Mouse (Mus musculus) c-Kit-negative CD71-positive TER-119-positive erythroid progenitor cells, embryonic 14.5 days (primary cell): ENCODE measurements around the gene Erp29.
A peak's percentile ranks its signal among the peaks of the same experiment; 100 is the strongest.

Experiments used
- DNase-seq: peaks from one replicate; pipeline ENCODE4 v3.0.0-alpha.2; 2013; ENCODE audit warnings: low read depth, low spot score

Gene Erp29

GRCm38 (mm10) chr5:121389106-121389505 is 63.2 kb downstream of the Erp29 start:
- no peak for DNase-seq

DNA sequence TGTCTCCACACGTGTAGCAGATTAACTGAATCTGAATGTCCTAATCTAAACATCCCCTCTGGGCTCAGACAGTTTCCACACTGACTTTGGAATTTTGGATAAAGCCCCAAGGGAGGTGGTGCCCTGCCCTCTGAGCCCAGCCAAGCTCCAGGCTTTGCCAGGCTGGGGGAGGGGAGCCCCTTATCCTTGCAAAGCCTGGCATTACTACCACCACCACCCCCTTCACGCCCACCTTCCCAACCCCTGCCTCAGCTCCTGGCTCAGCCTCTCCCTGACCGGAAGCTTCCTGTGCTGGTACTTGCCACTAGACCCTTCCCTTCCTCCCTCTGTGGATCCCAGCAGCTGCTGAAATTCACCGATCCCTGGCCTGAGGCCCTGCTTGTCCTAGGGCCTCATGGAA is 65.2 kb downstream of the Erp29 start:
- DNase-seq: no peak

- no peak for DNase-seq
These were observed 66.0 kb downstream of the Erp29 start for GRCm38 (mm10) chr5:121386120-121386909.

- DNase-seq: peak; percentile 81
These were observed 66.7 kb downstream of the Erp29 start, which contains the start of gene Trafd1 for GRCm38 (mm10) chr5:121385461-121386119. TSS of gene Trafd1 (minus strand) at chr5:121385632.

- DNase-seq: peak; percentile 52
These were observed 67.4 kb downstream of the Erp29 start for GRCm38 (mm10) chr5:121384757-121385460.

DNA sequence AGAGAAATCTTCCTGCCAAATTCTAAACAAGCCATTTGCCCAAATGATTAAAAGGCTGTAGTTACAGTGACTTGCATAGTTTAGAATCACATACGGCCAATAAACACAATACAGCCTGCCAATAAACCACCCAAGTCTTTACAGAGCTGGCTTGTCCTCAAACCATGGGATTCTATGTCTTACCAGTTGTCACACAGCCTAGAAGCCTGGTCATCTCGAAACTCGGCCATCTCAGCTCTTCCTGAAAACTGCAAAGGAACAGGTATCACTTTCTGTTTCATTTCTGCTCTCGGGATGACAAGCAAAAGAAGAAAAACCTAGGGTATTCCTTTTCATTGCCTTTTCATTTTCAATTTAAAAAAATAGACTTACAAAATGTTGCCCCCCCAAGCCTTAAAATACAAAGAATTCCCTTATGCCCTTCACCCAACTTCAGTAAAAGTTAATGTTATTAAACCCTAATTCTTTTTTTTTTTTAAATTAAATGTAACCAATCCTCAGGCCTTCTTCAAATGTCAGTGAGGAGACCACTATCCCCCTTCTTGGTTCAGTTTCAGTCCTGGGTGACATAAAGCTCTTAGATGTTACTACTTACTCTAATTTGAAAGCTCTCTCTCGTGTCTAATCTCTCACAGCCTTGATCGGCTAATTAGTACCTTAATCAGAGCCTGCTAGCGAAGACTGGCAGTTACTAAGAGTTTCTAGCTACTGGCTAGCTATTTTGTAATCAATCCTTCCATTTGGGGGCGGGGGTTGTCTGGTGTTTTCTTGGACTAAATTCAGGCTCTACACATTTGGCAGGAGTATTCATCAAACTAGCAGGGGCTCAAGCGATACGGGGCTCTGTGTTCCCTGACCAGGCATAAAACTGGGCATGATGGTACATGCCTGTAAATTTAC is 68.2 kb downstream of the Erp29 start:
- DNase-seq: no peak

- DNase-seq: no peak
These were observed 71.6 kb downstream of the Erp29 start for GRCm38 (mm10) chr5:121380692-121381091.

DNA sequence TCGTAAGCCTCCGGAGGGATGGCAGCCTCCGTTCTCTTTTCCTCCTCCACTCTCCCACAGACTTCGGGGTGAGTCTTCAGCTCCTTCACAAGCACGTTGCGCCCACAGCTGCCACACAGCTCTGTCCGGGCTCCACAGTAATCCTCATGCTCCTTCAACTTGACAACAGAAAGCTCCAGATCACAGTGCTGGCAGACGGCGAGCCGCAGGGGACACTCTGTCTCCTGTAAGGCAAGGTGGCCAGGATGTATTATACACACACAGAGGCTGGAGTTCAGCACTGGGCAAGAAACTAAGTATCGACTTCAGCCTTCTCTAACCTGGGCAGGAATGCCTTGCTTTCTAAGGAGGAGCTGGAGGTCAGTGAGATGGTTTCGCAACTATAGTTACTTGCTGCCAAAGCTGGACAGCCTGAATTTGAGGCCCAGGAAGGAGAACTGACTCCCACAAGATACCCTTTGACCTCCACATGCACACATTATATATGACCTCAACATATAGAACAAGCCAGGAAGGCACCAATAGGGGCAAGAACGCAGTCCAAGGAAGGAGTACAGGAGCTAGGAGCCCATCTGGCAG is 73.5 kb downstream of the Erp29 start:
- DNase-seq: no peak
